Mouse (Mus musculus) stomach, embryonic 14.5 days (tissue): ENCODE results near the gene Olfr1274-ps. TPM values are rescaled to one million over a fixed set of nuclear protein-coding genes. Genes with fewer than 3 reads are reported as not detected.
"Not testable (repeated sequence)": the region's sequence is repeated elsewhere in the genome, so short reads cannot be mapped to it uniquely, and the experiment has no call there.

Experiments used
- ATAC-seq: fragments of 200-750 bp; cut with Nextera tagmentation; 2 replicates; pipeline ENCODE4 v1.8.0; 2017; ENCODE audit warnings: low read depth, moderate TSS enrichment; ENCODE audit not compliant: insufficient number of reproducible peaks, insufficient read depth, low FRiP score
- H3K27ac ChIP-seq: fragments of 300-500 bp; sonication (generic); 2 replicates; pipeline ENCODE4 v1.5.1; 2014; ENCODE audit warnings: mild to moderate bottlenecking, low read length, moderate library complexity, mixed read lengths
- H3K27me3 ChIP-seq: fragments of 300-500 bp; sonication (generic); 2 replicates; pipeline ENCODE4 v1.6.1; 2014; ENCODE audit warnings: low read length, control low read depth, mixed read lengths; ENCODE audit not compliant: control insufficient read depth, insufficient read depth
- H3K36me3 ChIP-seq: fragments of 300-500 bp; sonication (generic); 2 replicates; pipeline ENCODE4 v1.6.1; 2014; ENCODE audit warnings: mild to moderate bottlenecking, control low read depth, low read length, moderate library complexity, mixed read lengths; ENCODE audit not compliant: control insufficient read depth, insufficient read depth
- H3K4me1 ChIP-seq: fragments of 300-500 bp; sonication (generic); 2 replicates; pipeline ENCODE4 v1.6.1; 2014; ENCODE audit warnings: low read length, control low read depth, mixed read lengths; ENCODE audit not compliant: control insufficient read depth, insufficient read depth
- H3K4me2 ChIP-seq: fragments of 300-500 bp; sonication (generic); replicated peaks from 2 replicates; pipeline ENCODE4 v1.6.1; 2014; ENCODE audit warnings: low read depth, low read length, control low read depth
- H3K4me3 ChIP-seq: fragments of 300-500 bp; sonication (generic); 2 replicates; pipeline ENCODE4 v1.5.1; 2014; ENCODE audit warnings: low read depth, low read length, control low read depth
- H3K9ac ChIP-seq: fragments of 300-500 bp; sonication (generic); replicated peaks from 2 replicates; pipeline ENCODE4 v1.6.1; 2014; ENCODE audit warnings: low read depth, mild to moderate bottlenecking, control low read depth, low read length, moderate library complexity, mixed read lengths
- H3K9me3 ChIP-seq: fragments of 300-500 bp; sonication (generic); 2 replicates; pipeline ENCODE4 v1.6.1; 2016; ENCODE audit warnings: low read depth, low read length, control low read depth; ENCODE audit not compliant: control insufficient read depth
- WGBS: fragments of 180-500 bp; shearing (Covaris S2); extraction: QIAGEN DNeasy Blood & Tissue Kit; methylation state at CpG from one replicate; pipeline ENCODE4 v1.1.7; 2014; 5-methylcytosine and 5-hydroxymethylcytosine counted together
- polyA plus RNA-seq: library from polyadenylated mRNA; unstranded; fragments of >200 nt; fragmentation: Nextera tagmentation; extraction: Ambion mirVana; gene quantifications from 2 replicates; pipeline ENCODE4 v1.2.1, GENCODE M21; 2014

Gene Olfr1274-ps
- polyA plus RNA-seq, 1 experiment from 2014 or later: not detected

DNA sequence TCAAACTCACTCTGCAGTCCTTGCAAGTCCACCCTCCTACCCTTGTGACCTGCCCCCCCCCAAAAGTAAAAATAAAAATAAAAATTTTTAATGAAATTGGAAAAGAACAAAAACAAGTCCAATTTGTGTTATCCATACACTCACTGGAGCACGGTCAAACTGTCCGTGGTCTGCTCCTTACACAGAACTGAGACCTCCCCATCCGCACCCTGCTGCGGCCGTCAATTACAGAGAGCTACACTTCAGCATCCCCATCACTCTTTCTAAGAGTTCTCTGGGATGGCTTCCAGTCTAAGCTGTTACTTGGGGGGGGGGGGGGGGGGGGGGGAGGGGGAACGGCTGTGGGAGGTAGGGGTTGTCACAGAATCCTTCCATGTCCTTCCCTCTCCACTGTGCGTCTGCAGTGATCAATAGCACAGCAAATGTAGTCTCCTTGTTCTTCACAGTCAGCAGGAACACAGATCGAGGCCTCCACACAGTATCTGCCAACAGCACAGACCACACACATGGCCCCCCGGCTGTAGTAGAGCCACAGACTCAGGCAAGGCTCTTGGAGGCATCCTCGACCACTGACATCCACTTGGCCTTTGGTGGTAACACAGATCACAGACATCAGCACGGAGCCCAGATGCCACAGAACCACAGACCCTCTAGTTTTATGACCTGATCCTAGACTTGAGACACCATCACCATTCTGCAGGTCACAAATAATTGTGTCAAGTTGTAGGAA is 30.7 kb downstream of the Olfr1274-ps start:
- not testable (repeated sequence) for H3K4me1 ChIP-seq, H3K36me3 ChIP-seq, H3K27ac ChIP-seq, H3K4me3 ChIP-seq, H3K4me2 ChIP-seq, H3K9ac ChIP-seq, H3K27me3 ChIP-seq, H3K9me3 ChIP-seq
- peak; percentile 33; the same call in 1 of the 2 replicates for ATAC-seq
- no CpG with 5 or more reads among the region's 11 CpGs for WGBS

DNA sequence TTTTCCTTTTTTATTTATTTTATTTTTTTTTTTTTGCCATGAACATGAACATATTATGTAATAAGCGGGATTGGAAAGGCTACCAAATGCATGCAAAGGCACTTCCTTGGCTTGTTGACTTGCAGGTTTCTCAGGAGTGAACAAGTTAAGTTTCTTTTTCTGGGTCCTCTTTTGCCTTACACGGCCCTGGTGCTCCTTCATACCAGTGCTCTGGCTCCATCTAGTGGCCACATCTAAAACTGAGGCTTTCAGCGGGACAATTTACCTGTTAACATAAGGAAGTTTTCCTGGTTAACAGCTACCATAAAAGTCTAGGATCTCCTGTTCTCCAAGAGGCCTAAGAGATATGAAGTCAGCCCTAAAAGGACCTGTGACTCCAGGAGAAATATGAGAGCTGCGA is 31.3 kb downstream of the Olfr1274-ps start:
- H3K27me3 ChIP-seq, H3K4me3 ChIP-seq, H3K9ac ChIP-seq, H3K27ac ChIP-seq, H3K9me3 ChIP-seq, ATAC-seq, H3K36me3 ChIP-seq, H3K4me2 ChIP-seq, H3K4me1 ChIP-seq: not testable (repeated sequence)
- WGBS: no CpG with 5 or more reads among the region's 4 CpGs

DNA sequence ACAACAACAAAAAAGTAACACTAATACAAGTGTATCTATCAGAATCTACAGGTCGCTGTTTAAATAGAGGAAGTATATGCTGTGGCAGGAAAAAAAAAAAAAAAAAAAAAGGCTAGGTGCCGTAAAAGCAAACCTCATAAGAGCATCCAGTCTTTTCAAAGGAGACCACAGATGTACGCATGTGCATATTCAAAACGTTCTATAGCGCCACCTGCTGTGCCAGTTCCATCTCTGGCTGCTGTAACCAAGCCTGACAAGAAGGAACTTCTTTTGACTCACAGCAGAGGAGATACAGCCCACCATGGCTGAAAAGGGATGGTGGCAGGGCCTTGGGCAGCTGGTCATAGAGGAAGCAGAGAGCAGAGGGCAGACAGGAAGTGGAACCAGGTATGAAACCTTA is 39.0 kb downstream of the Olfr1274-ps start:
- ATAC-seq, H3K9me3 ChIP-seq, H3K27me3 ChIP-seq, H3K4me2 ChIP-seq, H3K36me3 ChIP-seq, H3K27ac ChIP-seq, H3K4me1 ChIP-seq, H3K4me3 ChIP-seq, H3K9ac ChIP-seq: not testable (repeated sequence)
- WGBS: 86% methylated on average over 1 of the region's 5 CpGs

DNA sequence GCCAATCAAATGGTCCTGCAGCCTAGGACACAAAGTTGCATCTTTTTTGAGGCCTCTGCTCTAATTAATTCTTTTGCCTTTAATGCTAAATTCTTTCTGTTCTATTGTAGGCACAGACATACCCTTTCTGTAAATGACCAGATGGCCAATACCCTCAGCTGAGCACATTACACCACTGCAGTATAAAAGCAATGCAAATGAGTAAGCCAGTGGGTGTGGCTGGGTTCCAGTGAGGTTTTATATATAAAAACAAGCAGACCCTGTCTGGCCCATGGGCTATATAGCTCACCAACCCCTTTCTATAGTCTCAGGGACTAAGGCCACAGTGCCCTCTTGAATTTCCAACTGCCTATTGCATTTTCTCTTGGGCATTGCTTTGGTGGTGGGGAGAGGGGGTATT is 41.7 kb downstream of the Olfr1274-ps start:
- H3K9ac ChIP-seq, H3K27me3 ChIP-seq, ATAC-seq, H3K4me3 ChIP-seq, H3K9me3 ChIP-seq, H3K27ac ChIP-seq, H3K4me1 ChIP-seq, H3K4me2 ChIP-seq, H3K36me3 ChIP-seq: not testable (repeated sequence)

DNA sequence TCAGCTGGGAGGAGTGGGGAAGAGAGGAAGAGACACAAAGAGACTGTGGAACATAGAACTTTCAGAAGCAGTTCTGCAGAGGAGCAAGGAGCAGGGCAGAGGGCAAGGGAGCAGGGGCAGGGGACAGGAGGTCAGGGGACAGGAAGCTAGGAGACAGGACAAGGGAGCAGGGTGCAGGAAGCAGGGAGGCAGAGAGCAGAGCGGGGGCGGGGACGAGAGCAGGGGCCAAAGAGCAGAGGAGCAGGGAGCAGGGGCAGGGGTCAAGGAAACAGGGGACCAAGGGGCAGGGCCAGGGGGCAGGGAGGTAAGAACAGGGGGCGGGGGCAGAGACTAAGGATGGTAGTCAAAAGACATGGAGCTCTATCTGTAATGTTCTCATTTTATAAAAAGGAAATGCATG is 43.3 kb downstream of the Olfr1274-ps start:
- H3K9me3 ChIP-seq, ATAC-seq, H3K27me3 ChIP-seq, H3K4me2 ChIP-seq, H3K27ac ChIP-seq, H3K4me1 ChIP-seq, H3K36me3 ChIP-seq, H3K9ac ChIP-seq, H3K4me3 ChIP-seq: not testable (repeated sequence)
- 44% methylated on average over 4 of the region's 4 CpGs for WGBS

DNA sequence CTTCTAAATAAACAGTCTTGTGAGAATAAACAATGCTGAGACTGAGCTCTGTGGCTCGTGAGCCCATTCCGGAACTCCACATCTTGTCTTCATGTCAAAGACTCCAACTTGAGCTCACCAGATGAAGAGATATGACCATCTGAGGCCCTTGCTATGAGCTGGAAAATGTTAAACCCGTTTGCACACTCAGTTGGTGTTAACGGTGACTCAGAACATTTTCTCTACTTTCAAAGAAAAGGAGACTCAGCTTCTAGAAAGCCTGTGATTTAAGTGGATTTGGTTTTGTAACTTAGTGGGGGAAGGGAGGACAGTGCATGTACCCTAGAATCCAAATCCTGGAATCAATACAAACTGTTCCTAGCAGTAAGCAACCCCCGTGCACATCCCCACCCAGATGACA is 45.3 kb downstream of the Olfr1274-ps start:
- ATAC-seq: no peak
- Histone ChIP-seq H3K9ac (no peak overlapping the region), H3K27me3 (no peaks in the 10 kb centered on the region), H3K36me3 (no peaks in the 10 kb centered on the region), H3K4me2 (no peak overlapping the region), H3K4me3 (no peak overlapping the region), H3K27ac (no peak overlapping the region), H3K9me3 (no peaks in the 10 kb centered on the region), H3K4me1 (no peaks in the 10 kb centered on the region)
- 70% methylated on average over 5 of the region's 5 CpGs for WGBS

DNA sequence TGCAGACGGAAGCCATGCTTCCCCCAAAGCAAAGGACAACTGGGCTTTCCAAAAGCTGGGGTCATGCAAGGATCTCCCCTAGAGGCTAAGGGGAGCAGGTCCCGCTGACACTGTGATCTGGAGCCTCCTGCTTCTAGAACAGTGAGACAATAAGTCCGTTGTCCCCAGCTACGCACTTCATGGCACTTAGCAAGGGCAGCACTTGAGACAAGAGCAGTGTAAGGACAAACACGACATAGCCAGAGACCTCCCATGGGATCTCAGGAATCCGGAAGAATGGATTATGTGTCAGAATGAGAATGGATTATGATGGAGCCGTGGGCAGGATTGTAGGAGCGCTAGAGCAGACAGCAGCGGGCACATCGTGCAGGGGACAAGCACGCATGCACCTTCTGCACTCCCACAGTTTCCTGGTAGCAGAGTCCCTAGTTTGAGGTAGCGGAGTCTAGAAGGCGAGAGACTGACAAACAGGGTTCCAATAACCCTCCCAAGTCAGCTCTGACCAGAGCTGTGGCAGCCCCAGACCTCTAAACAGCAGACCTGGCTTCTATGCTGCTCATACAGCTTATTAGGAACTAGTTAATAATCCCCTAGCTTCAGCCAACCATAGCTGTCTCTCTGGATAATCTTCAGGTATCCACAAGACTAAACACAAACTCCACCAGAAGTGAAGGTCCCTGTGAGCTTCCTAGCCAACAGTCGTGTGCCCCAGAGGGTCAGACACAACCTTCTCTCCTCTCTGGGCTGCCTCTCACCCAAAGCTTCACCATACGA is 50.7 kb downstream of the Olfr1274-ps start:
- WGBS: 79% methylated on average over 15 of the region's 15 CpGs
- Histone ChIP-seq H3K36me3 (peaks cover 3% of the 10 kb centered on the region; the same call in 1 of the 2 replicates), H3K9me3 (no peaks in the 10 kb centered on the region), H3K4me2 (no peak overlapping the region), H3K27me3 (no peaks in the 10 kb centered on the region), H3K27ac (no peak overlapping the region), H3K4me1 (no peaks in the 10 kb centered on the region), H3K4me3 (no peak overlapping the region), H3K9ac (no peak overlapping the region)
- no peak for ATAC-seq

DNA sequence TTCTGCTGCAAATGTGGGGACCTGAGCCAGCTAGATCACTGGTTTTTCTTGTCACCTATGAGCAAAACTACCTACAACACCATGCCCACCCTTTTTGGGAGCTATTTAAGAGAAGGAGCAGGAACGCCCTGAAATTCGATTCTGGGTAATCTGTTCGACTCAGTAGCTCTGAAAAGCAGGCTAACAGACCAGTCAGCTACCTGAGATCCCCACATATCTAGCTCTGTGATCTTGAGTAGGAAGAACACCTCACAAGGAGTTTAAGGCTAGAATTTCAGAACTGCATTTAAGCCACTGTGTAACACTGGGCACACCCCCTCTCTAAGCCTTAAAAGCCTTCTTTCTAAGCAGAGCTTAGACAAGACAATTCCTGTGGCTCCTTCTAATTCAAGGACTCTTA is 53.9 kb downstream of the Olfr1274-ps start:
- no peaks in the 10 kb centered on the region for H3K27me3 ChIP-seq
- no peak for ATAC-seq
- no peak overlapping the region for H3K9ac ChIP-seq
- H3K36me3 ChIP-seq: peaks cover 3% of the 10 kb centered on the region
- H3K4me3 ChIP-seq: no peak overlapping the region
- no peaks in the 10 kb centered on the region for H3K9me3 ChIP-seq
- 82% methylated on average over 3 of the region's 3 CpGs for WGBS
- H3K4me2 ChIP-seq: no peak overlapping the region
- no peak overlapping the region for H3K27ac ChIP-seq
- no peaks in the 10 kb centered on the region for H3K4me1 ChIP-seq
